Comparison of ENCODE assay signal across 8 mouse cellular contexts in the genomic region with DNA sequence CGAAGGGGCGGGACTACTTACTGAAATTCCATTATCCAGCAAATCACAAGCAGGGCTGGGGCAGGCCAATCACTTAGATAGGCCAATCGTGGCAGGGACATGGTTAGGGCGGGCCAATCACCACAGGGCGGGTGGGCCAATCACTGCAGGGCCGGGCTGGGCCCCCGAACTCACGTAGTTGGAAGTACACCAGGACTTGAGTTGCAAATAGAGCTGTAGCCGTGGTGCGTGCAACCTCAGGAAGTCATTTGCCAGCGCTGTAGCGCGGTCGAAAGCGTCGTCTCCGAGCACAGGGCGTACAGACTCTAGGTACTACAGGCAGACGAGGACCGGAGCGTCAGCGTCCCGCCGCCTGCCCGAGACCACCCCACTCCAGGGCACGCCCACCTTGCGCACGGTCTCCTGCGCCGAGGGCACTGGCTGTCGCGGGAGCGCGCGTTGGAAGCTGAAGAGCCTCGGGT. TPM values are rescaled to one million over a fixed set of nuclear protein-coding genes. Genes with fewer than 3 reads are reported as not detected.
DNase-seq lines count a peak whose midpoint lies in the region; ATAC-seq and TF ChIP-seq lines count a peak whose summit lies in the region.

No protein-coding gene starts in this region.

- peaks cover 17% of the 10 kb centered on the region for H3K36me3 ChIP-seq in heart, embryonic 13.5 days
- no peaks in the 10 kb centered on the region for H3K36me3 ChIP-seq in kidney, postnatal 0 days (ENCODE audit: insufficient read depth, low read length)
- H3K36me3 ChIP-seq in liver, embryonic 14.5 days (replicated peaks; ENCODE audit: control insufficient read depth, insufficient read depth, low read depth) = no peaks in the 10 kb centered on the region
- peaks cover 4% of the 10 kb centered on the region; the same call in 1 of the 2 replicates for H3K36me3 ChIP-seq in neural tube, embryonic 11.5 days (ENCODE audit: control insufficient read depth, insufficient read depth, low read length)
- H3K36me3 ChIP-seq in stomach, embryonic 16.5 days (ENCODE audit: control insufficient read depth, insufficient read depth, low read length) = no peaks in the 10 kb centered on the region

- ATAC-seq in CD4-positive, CD25-positive, alpha-beta regulatory T cell, adult 4 months = peak; percentile 93
- peak; percentile 89 for ATAC-seq in heart, embryonic 13.5 days (ENCODE audit: extremely low read depth, insufficient number of reproducible peaks, low FRiP score, low TSS enrichment)
- peak; percentile 94 for ATAC-seq in kidney, postnatal 0 days (replicated peaks; ENCODE audit: low FRiP score, low read depth)
- peak; percentile 85 for ATAC-seq in liver, embryonic 14.5 days (ENCODE audit: insufficient read depth)
- ATAC-seq in neural tube, embryonic 11.5 days (ENCODE audit: insufficient read depth, low FRiP score, low TSS enrichment) = peak; percentile 94
- peak; percentile 95 for ATAC-seq in stomach, embryonic 16.5 days (ENCODE audit: insufficient read depth, low FRiP score)

- peak overlapping the region; percentile 56 for H3K4me3 ChIP-seq in heart, embryonic 13.5 days
- H3K4me3 ChIP-seq in kidney, postnatal 0 days (replicated peaks; ENCODE audit: low read depth, low read length) = peak overlapping the region; percentile 51
- H3K4me3 ChIP-seq in liver, embryonic 14.5 days (ENCODE audit: insufficient read depth in 1 of 2, low read depth in 2 of 2, low read length in 2 of 2) = peak overlapping the region; percentile 56 to 70
- peak overlapping the region; percentile 49 for H3K4me3 ChIP-seq in neural tube, embryonic 11.5 days (ENCODE audit: low read depth, low read length)
- H3K4me3 ChIP-seq in stomach, embryonic 16.5 days (replicated peaks; ENCODE audit: low read length) = peak overlapping the region; percentile 47

- H3K27me3 ChIP-seq in heart, embryonic 13.5 days (replicated peaks) = no peaks in the 10 kb centered on the region
- no peaks in the 10 kb centered on the region for H3K27me3 ChIP-seq in kidney, postnatal 0 days (ENCODE audit: insufficient read depth, low read length)
- no peaks in the 10 kb centered on the region for H3K27me3 ChIP-seq in liver, embryonic 14.5 days (ENCODE audit: control insufficient read depth, insufficient read depth, low read length)
- H3K27me3 ChIP-seq in neural tube, embryonic 11.5 days (ENCODE audit: control insufficient read depth, insufficient read depth, low read length) = no peaks in the 10 kb centered on the region
- no peaks in the 10 kb centered on the region for H3K27me3 ChIP-seq in stomach, embryonic 16.5 days (ENCODE audit: control insufficient read depth, insufficient read depth, low read length)

- peak overlapping the region; percentile 79 for H3K4me2 ChIP-seq in heart, embryonic 13.5 days
- H3K4me2 ChIP-seq in kidney, postnatal 0 days (ENCODE audit: low read length) = peak overlapping the region; percentile 82
- H3K4me2 ChIP-seq in liver, embryonic 14.5 days (ENCODE audit: low read depth) = peak overlapping the region; percentile 81
- peak overlapping the region; percentile 69 for H3K4me2 ChIP-seq in neural tube, embryonic 11.5 days (ENCODE audit: low read depth)
- peak overlapping the region; percentile 84 for H3K4me2 ChIP-seq in stomach, embryonic 16.5 days (ENCODE audit: low read depth, low read length)

- H3K27ac ChIP-seq in heart, embryonic 13.5 days (replicated peaks) = peak overlapping the region; percentile 74
- H3K27ac ChIP-seq in kidney, postnatal 0 days = peak overlapping the region; percentile 78
- no peak overlapping the region for H3K27ac ChIP-seq in liver, embryonic 14.5 days
- peak overlapping the region; percentile 76 for H3K27ac ChIP-seq in neural tube, embryonic 11.5 days (ENCODE audit: low read depth, low read length)
- H3K27ac ChIP-seq in stomach, embryonic 16.5 days (ENCODE audit: low read length) = peak overlapping the region; percentile 77

- no peaks in the 10 kb centered on the region for H3K9me3 ChIP-seq in heart, embryonic 13.5 days
- no peaks in the 10 kb centered on the region for H3K9me3 ChIP-seq in kidney, postnatal 0 days (replicated peaks; ENCODE audit: low read length)
- H3K9me3 ChIP-seq in liver, embryonic 14.5 days (ENCODE audit: control insufficient read depth, low read length) = no peaks in the 10 kb centered on the region
- H3K9me3 ChIP-seq in neural tube, embryonic 11.5 days (ENCODE audit: control insufficient read depth, low read length) = no peaks in the 10 kb centered on the region
- no peaks in the 10 kb centered on the region for H3K9me3 ChIP-seq in stomach, embryonic 16.5 days (replicated peaks; ENCODE audit: control insufficient read depth, low read length)

- under 1% methylated on average over 36 of the region's 36 CpGs for WGBS in heart, embryonic 13.5 days
- whole genome bisulfite sequencing in kidney, postnatal 0 days = 1% methylated on average over 36 of the region's 36 CpGs
- under 1% methylated on average over 36 of the region's 36 CpGs for WGBS in liver, embryonic 14.5 days (ENCODE audit: insufficient replicate concordance)
- WGBS in neural tube, embryonic 11.5 days = under 1% methylated on average over 36 of the region's 36 CpGs
- WGBS in stomach, embryonic 16.5 days = under 1% methylated on average over 36 of the region's 36 CpGs

- no peak for TF ChIP-seq EP300 in liver, embryonic 14.5 days (IDR thresholded peaks at IDR 0.05; ENCODE audit: low read depth)

- H3K4me1 ChIP-seq in heart, embryonic 13.5 days = peaks cover 35% of the 10 kb centered on the region
- H3K4me1 ChIP-seq in kidney, postnatal 0 days (replicated peaks; ENCODE audit: insufficient read depth, low read length) = peaks cover 10% of the 10 kb centered on the region
- H3K4me1 ChIP-seq in liver, embryonic 14.5 days (replicated peaks; ENCODE audit: control insufficient read depth in 2 of 2, insufficient read depth in 2 of 2, low read length in 1 of 2) = peaks cover 13 to 23% of the 10 kb centered on the region in 2 experiments
- H3K4me1 ChIP-seq in neural tube, embryonic 11.5 days (ENCODE audit: control insufficient read depth, insufficient read depth, low read length) = peaks cover 17% of the 10 kb centered on the region
- H3K4me1 ChIP-seq in stomach, embryonic 16.5 days (ENCODE audit: control insufficient read depth, insufficient read depth, low read length) = peaks cover 18% of the 10 kb centered on the region

- DNase-seq in brain, embryonic 18.5 days (ENCODE audit: low read depth, low spot score) = peak; percentile 87
- DNase-seq in fibroblast of lung, adult 2 months (ENCODE audit: low read depth) = peak; percentile 68
- peak; percentile 97 for DNase-seq in kidney, postnatal 0 days (ENCODE audit: low spot score)
- peak; percentile 61 to 71 (median 69) for DNase-seq in liver, embryonic 14.5 days (ENCODE audit: low read depth in 3 of 3, low spot score in 3 of 3)
- peak; percentile 92 for DNase-seq in neural tube, embryonic 11.5 days (ENCODE audit: low spot score)

- peak overlapping the region; percentile 75 for H3K9ac ChIP-seq in heart, embryonic 13.5 days
- peak overlapping the region; percentile 59 for H3K9ac ChIP-seq in kidney, postnatal 0 days (ENCODE audit: low read depth, low read length)
- H3K9ac ChIP-seq in liver, embryonic 14.5 days (replicated peaks) = peak overlapping the region; percentile 35
- H3K9ac ChIP-seq in neural tube, embryonic 11.5 days (ENCODE audit: low read length) = peak overlapping the region; percentile 67
- peak overlapping the region; percentile 73 for H3K9ac ChIP-seq in stomach, embryonic 16.5 days (ENCODE audit: low read length)

- no peak for TF ChIP-seq CTCF in kidney, postnatal 0 days (IDR thresholded peaks at IDR 0.05; ENCODE audit: low read depth)
- TF ChIP-seq CTCF in liver, embryonic 14.5 days (IDR thresholded peaks at IDR 0.05; ENCODE audit: low read depth) = no peak

RNA-seq across cellular contexts. Expression of a gene that starts 4.4 kb away (rescaled TPM):
- under 1 TPM; 0.36 to 0.92 TPM for polyA plus RNA-seq in CD4-positive, CD25-positive, alpha-beta regulatory T cell, adult 4 months (2017; shearing (Covaris generic))
- 9.8 and 10.3 TPM in 2 replicates for polyA plus RNA-seq in heart, embryonic 13.5 days (2015; fragmentation: Nextera tagmentation; extraction: Ambion mirVana)
- 13.2 and 13.7 TPM in 2 replicates for polyA plus RNA-seq in kidney, postnatal 0 days (2015; fragmentation: Nextera tagmentation; extraction: Ambion mirVana)
- polyA plus RNA-seq in liver, embryonic 14.5 days (2012; rRNA removed) = 2.5 and 3.0 TPM in 2 replicates
- polyA plus RNA-seq in liver, embryonic 14.5 days (2014; fragmentation: Nextera tagmentation; extraction: Ambion mirVana) = 0.80 and 1.3 TPM in 2 replicates
- 22.0 and 25.2 TPM in 2 replicates for polyA plus RNA-seq in neural tube, embryonic 11.5 days (2014; fragmentation: Nextera tagmentation; extraction: Ambion mirVana)
- polyA plus RNA-seq in stomach, embryonic 16.5 days (2015; fragmentation: Nextera tagmentation; extraction: Ambion mirVana) = 19.9 and 23.4 TPM in 2 replicates

RNA-seq across cellular contexts. Expression of a gene that starts 16.1 kb away (rescaled TPM):
- polyA plus RNA-seq in CD4-positive, CD25-positive, alpha-beta regulatory T cell, adult 4 months (2017; shearing (Covaris generic)) = 100 to 1,000 TPM in 1 of 2 experiments, 10 to 100 TPM in 1; 39.7 to 114 TPM
- polyA plus RNA-seq in heart, embryonic 13.5 days (2015; fragmentation: Nextera tagmentation; extraction: Ambion mirVana) = 438 and 486 TPM in 2 replicates
- 414 and 449 TPM in 2 replicates for polyA plus RNA-seq in kidney, postnatal 0 days (2015; fragmentation: Nextera tagmentation; extraction: Ambion mirVana)
- 168 and 174 TPM in 2 replicates for polyA plus RNA-seq in liver, embryonic 14.5 days (2012; rRNA removed)
- polyA plus RNA-seq in liver, embryonic 14.5 days (2014; fragmentation: Nextera tagmentation; extraction: Ambion mirVana) = 50.4 and 51.2 TPM in 2 replicates
- 304 and 319 TPM in 2 replicates for polyA plus RNA-seq in neural tube, embryonic 11.5 days (2014; fragmentation: Nextera tagmentation; extraction: Ambion mirVana)
- polyA plus RNA-seq in stomach, embryonic 16.5 days (2015; fragmentation: Nextera tagmentation; extraction: Ambion mirVana) = 302 and 324 TPM in 2 replicates

RNA-seq across cellular contexts. Expression of a gene that starts 27.2 kb away (rescaled TPM):
- 100 to 1,000 TPM; 117 to 147 TPM for polyA plus RNA-seq in CD4-positive, CD25-positive, alpha-beta regulatory T cell, adult 4 months (2017; shearing (Covaris generic))
- 63.6 and 68.1 TPM in 2 replicates for polyA plus RNA-seq in heart, embryonic 13.5 days (2015; fragmentation: Nextera tagmentation; extraction: Ambion mirVana)
- 73.6 and 76.0 TPM in 2 replicates for polyA plus RNA-seq in kidney, postnatal 0 days (2015; fragmentation: Nextera tagmentation; extraction: Ambion mirVana)
- 40.3 and 41.0 TPM in 2 replicates for polyA plus RNA-seq in liver, embryonic 14.5 days (2012; rRNA removed)
- polyA plus RNA-seq in liver, embryonic 14.5 days (2014; fragmentation: Nextera tagmentation; extraction: Ambion mirVana) = 28.0 and 32.1 TPM in 2 replicates
- 67.1 and 72.3 TPM in 2 replicates for polyA plus RNA-seq in neural tube, embryonic 11.5 days (2014; fragmentation: Nextera tagmentation; extraction: Ambion mirVana)
- 96.2 and 96.4 TPM in 2 replicates for polyA plus RNA-seq in stomach, embryonic 16.5 days (2015; fragmentation: Nextera tagmentation; extraction: Ambion mirVana)

RNA-seq across cellular contexts. Expression of a gene that starts 27.3 kb away (rescaled TPM):
- not detected for polyA plus RNA-seq in CD4-positive, CD25-positive, alpha-beta regulatory T cell, adult 4 months (2017; shearing (Covaris generic))
- polyA plus RNA-seq in heart, embryonic 13.5 days (2015; fragmentation: Nextera tagmentation; extraction: Ambion mirVana) = 0.11 and 0.14 TPM in 2 replicates
- polyA plus RNA-seq in kidney, postnatal 0 days (2015; fragmentation: Nextera tagmentation; extraction: Ambion mirVana) = 0.13 and 0.14 TPM in 2 replicates
- 0.07 and 0.22 TPM in 2 replicates for polyA plus RNA-seq in liver, embryonic 14.5 days (2012; rRNA removed)
- 0.05 TPM in 1 of 2 replicates, not detected in the other for polyA plus RNA-seq in liver, embryonic 14.5 days (2014; fragmentation: Nextera tagmentation; extraction: Ambion mirVana)
- 0.27 TPM in 1 of 2 replicates, not detected in the other for polyA plus RNA-seq in neural tube, embryonic 11.5 days (2014; fragmentation: Nextera tagmentation; extraction: Ambion mirVana)
- polyA plus RNA-seq in stomach, embryonic 16.5 days (2015; fragmentation: Nextera tagmentation; extraction: Ambion mirVana) = 0.06 TPM in 1 of 2 replicates, not detected in the other

RNA-seq across cellular contexts. Expression of a gene that starts 28.3 kb away (rescaled TPM):
- polyA plus RNA-seq in CD4-positive, CD25-positive, alpha-beta regulatory T cell, adult 4 months (2017; shearing (Covaris generic)) = 10 to 100 TPM; 23.6 to 30.1 TPM
- 36.0 and 36.3 TPM in 2 replicates for polyA plus RNA-seq in heart, embryonic 13.5 days (2015; fragmentation: Nextera tagmentation; extraction: Ambion mirVana)
- polyA plus RNA-seq in kidney, postnatal 0 days (2015; fragmentation: Nextera tagmentation; extraction: Ambion mirVana) = 42.8 and 43.4 TPM in 2 replicates
- polyA plus RNA-seq in liver, embryonic 14.5 days (2012; rRNA removed) = 11.4 and 14.4 TPM in 2 replicates
- 11.7 and 11.9 TPM in 2 replicates for polyA plus RNA-seq in liver, embryonic 14.5 days (2014; fragmentation: Nextera tagmentation; extraction: Ambion mirVana)
- 51.6 and 52.9 TPM in 2 replicates for polyA plus RNA-seq in neural tube, embryonic 11.5 days (2014; fragmentation: Nextera tagmentation; extraction: Ambion mirVana)
- 43.8 and 45.8 TPM in 2 replicates for polyA plus RNA-seq in stomach, embryonic 16.5 days (2015; fragmentation: Nextera tagmentation; extraction: Ambion mirVana)
